Mouse (Mus musculus) megakaryocyte, embryonic 14.5 days (primary cell): ENCODE measurements around the gene Pappa. TPM values are rescaled to one million over a fixed set of nuclear protein-coding genes. Genes with fewer than 3 reads are reported as not detected.
A peak's percentile ranks its signal among the peaks of the same experiment; 100 is the strongest.

Source experiments
- H3K27me3 ChIP-seq: replicated peaks from 2 replicates; pipeline ENCODE3; 2012; ENCODE audit warnings: inconsistent platforms
- H3K36me3 ChIP-seq: replicated peaks from 2 replicates; pipeline ENCODE3; 2012; ENCODE audit warnings: low read length, inconsistent platforms, mixed read lengths
- H3K4me1 ChIP-seq: 2 replicates; pipeline ENCODE4 v1.6.1; 2012; ENCODE audit warnings: inconsistent platforms
- H3K4me3 ChIP-seq: replicated peaks from 2 replicates; pipeline ENCODE3; 2012; ENCODE audit warnings: moderate library complexity, mild to moderate bottlenecking, inconsistent platforms
- H3K9me3 ChIP-seq: 2 replicates; pipeline ENCODE4 v1.6.1; 2012; ENCODE audit warnings: inconsistent platforms
- FLI1 ChIP-seq: IDR thresholded peaks from 2 replicates; pipeline ENCODE4 v1.6.1; 2012; ENCODE audit warnings: low read length, inconsistent platforms, mixed read lengths
- GATA1 ChIP-seq: IDR thresholded peaks from 3 replicates; pipeline ENCODE4 v1.6.1; 2012; ENCODE audit warnings: mixed read lengths, low read length, inconsistent platforms, borderline replicate concordance
- polyA plus RNA-seq: library from polyadenylated mRNA; stranded (reverse); fragments of >175 nt; gene quantifications from 2 replicates; pipeline ENCODE4 v1.2.3, GENCODE M21; 2012; ENCODE audit warnings: low replicate concordance; ENCODE audit not compliant: insufficient read depth

The Pappa gene
- not detected in 2 replicates for polyA plus RNA-seq

GRCm38 (mm10) chr4:65123741-65124224 is at the start of gene Pappa:
Pappa (plus strand) TSS chr4:65124174.
- H3K4me3 ChIP-seq: peak within 1 kb of the TSS; percentile 83

GRCm38 (mm10) chr4:65077906-65078615 is 45.9 kb upstream of the Pappa start:
- TF ChIP-seq FLI1 (no peak), GATA1 (no peak)
- Histone ChIP-seq H3K36me3 (no peaks in the 10 kb centered on the region), H3K9me3 (no peaks in the 10 kb centered on the region), H3K4me3 (no peak overlapping the region), H3K4me1 (no peaks in the 10 kb centered on the region), H3K27me3 (no peaks in the 10 kb centered on the region)

More at GRCm38 (mm10) chr4:65123741-65124224, at the start of gene Pappa:
- peaks cover 15% of the 10 kb centered on the region; the same call in 1 of the 2 replicates for H3K4me1 ChIP-seq
- no peak for TF ChIP-seq FLI1
- no peak for TF ChIP-seq GATA1
- no peaks in the 10 kb centered on the region for H3K36me3 ChIP-seq
- H3K27me3 ChIP-seq: peaks cover 44% of the 10 kb centered on the region
- 0 out of 2 replicates have a peak, but pooled peaks cover 3% of the 10 kb centered on the region for H3K9me3 ChIP-seq

GRCm38 (mm10) chr4:65086864-65087263 is 37.1 kb upstream of the Pappa start:
- no peaks in the 10 kb centered on the region for H3K9me3 ChIP-seq
- H3K4me1 ChIP-seq: no peaks in the 10 kb centered on the region
- H3K27me3 ChIP-seq: no peaks in the 10 kb centered on the region
- H3K4me3 ChIP-seq: no peak overlapping the region
- TF ChIP-seq FLI1: no peak
- no peak for TF ChIP-seq GATA1
- H3K36me3 ChIP-seq: no peaks in the 10 kb centered on the region

- Histone ChIP-seq H3K4me1 (no peaks in the 10 kb centered on the region), H3K36me3 (no peaks in the 10 kb centered on the region), H3K9me3 (no peaks in the 10 kb centered on the region), H3K27me3 (no peaks in the 10 kb centered on the region), H3K4me3 (no peak overlapping the region)
- no peak for TF ChIP-seq GATA1
Observed at GRCm38 (mm10) chr4:65087592-65087991, 36.4 kb upstream of the Pappa start.

GRCm38 (mm10) chr4:65092191-65092590 is 31.8 kb upstream of the Pappa start:
- H3K4me3 ChIP-seq: no peak overlapping the region
- H3K36me3 ChIP-seq: no peaks in the 10 kb centered on the region
- TF ChIP-seq GATA1 (no peak), FLI1 (no peak)
- H3K4me1 ChIP-seq: no peaks in the 10 kb centered on the region
- no peaks in the 10 kb centered on the region for H3K27me3 ChIP-seq
- H3K9me3 ChIP-seq: no peaks in the 10 kb centered on the region

GRCm38 (mm10) chr4:65120329-65120728 is 3.6 kb upstream of the Pappa start:
- Histone ChIP-seq H3K36me3 (no peaks in the 10 kb centered on the region), H3K4me3 (no peak overlapping the region), H3K27me3 (peaks cover 25% of the 10 kb centered on the region), H3K9me3 (no peaks in the 10 kb centered on the region), H3K4me1 (peaks cover 8% of the 10 kb centered on the region; the same call in 1 of the 2 replicates)
- TF ChIP-seq FLI1: no peak
- no peak for TF ChIP-seq GATA1

GRCm38 (mm10) chr4:65122841-65123240 is 1.1 kb upstream of the Pappa start:
- 0 out of 2 replicates have a peak, but pooled peaks cover 3% of the 10 kb centered on the region for H3K9me3 ChIP-seq
- peaks cover 15% of the 10 kb centered on the region; the same call in 1 of the 2 replicates for H3K4me1 ChIP-seq
- TF ChIP-seq FLI1: no peak
- no peak for TF ChIP-seq GATA1
- H3K27me3 ChIP-seq: peaks cover 44% of the 10 kb centered on the region
- H3K4me3 ChIP-seq: no peak overlapping the region
- H3K36me3 ChIP-seq: no peaks in the 10 kb centered on the region

GRCm38 (mm10) chr4:65124369-65125151 is 586 bp downstream of the Pappa start:
- no peak for TF ChIP-seq FLI1
- TF ChIP-seq GATA1: no peak
- Histone ChIP-seq H3K9me3 (0 out of 2 replicates have a peak, but pooled peaks cover 3% of the 10 kb centered on the region), H3K27me3 (peaks cover 44% of the 10 kb centered on the region), H3K36me3 (no peaks in the 10 kb centered on the region), H3K4me1 (peaks cover 15% of the 10 kb centered on the region; the same call in 1 of the 2 replicates), H3K4me3 (peak overlapping the region; percentile 64)

GRCm38 (mm10) chr4:65125341-65126332 is 1.7 kb downstream of the Pappa start:
- H3K27me3 ChIP-seq: peaks cover 44% of the 10 kb centered on the region
- peaks cover 15% of the 10 kb centered on the region; the same call in 1 of the 2 replicates for H3K4me1 ChIP-seq
- no peaks in the 10 kb centered on the region for H3K36me3 ChIP-seq
- TF ChIP-seq GATA1 (no peak), FLI1 (no peak)
- H3K9me3 ChIP-seq: 0 out of 2 replicates have a peak, but pooled peaks cover 3% of the 10 kb centered on the region
- peak overlapping the region; percentile 84 for H3K4me3 ChIP-seq
